ENCODE assay signal across 8 mouse cellular contexts in genomic region chrX:51681170-51681667, GRCm38 (mm10). TPM values are rescaled to one million over a fixed set of nuclear protein-coding genes. Genes with fewer than 3 reads are reported as not detected.
A peak's percentile ranks its signal among the peaks of the same experiment; 100 is the strongest.
DNase-seq lines count a peak whose midpoint lies in the region; ATAC-seq and TF ChIP-seq lines count a peak whose summit lies in the region.

No protein-coding gene starts in this region.

- ATAC-seq in neural tube, embryonic 11.5 days (ENCODE audit: insufficient read depth, low FRiP score, low TSS enrichment): peak; percentile 64
- ATAC-seq in heart, embryonic 11.5 days (replicated peaks; ENCODE audit: insufficient number of reproducible peaks, low FRiP score, low TSS enrichment): peak; percentile 22; the same call in 1 of the 2 replicates
- peak; percentile 85 for ATAC-seq in kidney, embryonic 15.5 days (replicated peaks; ENCODE audit: low FRiP score)
- ATAC-seq in liver, embryonic 14.5 days (ENCODE audit: insufficient read depth): no peak
- ATAC-seq in inflammation-experienced regulatory T-cells, adult 6 months: no peak

- H3K4me1 ChIP-seq in neural tube, embryonic 11.5 days (ENCODE audit: control insufficient read depth, insufficient read depth, low read length): no peaks in the 10 kb centered on the region
- H3K4me1 ChIP-seq in heart, embryonic 11.5 days (ENCODE audit: control insufficient read depth, insufficient read depth, low read length): no peaks in the 10 kb centered on the region
- no peaks in the 10 kb centered on the region for H3K4me1 ChIP-seq in kidney, embryonic 15.5 days
- peaks cover 0 to 5% of the 10 kb centered on the region in 2 experiments; a peak in 2 of 4 replicates for H3K4me1 ChIP-seq in liver, embryonic 14.5 days (replicated peaks; ENCODE audit: control insufficient read depth in 2 of 2, insufficient read depth in 2 of 2, low read length in 1 of 2)

- H3K4me3 ChIP-seq in neural tube, embryonic 11.5 days (ENCODE audit: low read depth, low read length): peak overlapping the region; percentile 42
- H3K4me3 ChIP-seq in heart, embryonic 11.5 days (ENCODE audit: low read depth, low read length): peak overlapping the region; percentile 54
- H3K4me3 ChIP-seq in kidney, embryonic 15.5 days (replicated peaks): peak overlapping the region; percentile 56
- H3K4me3 ChIP-seq in liver, embryonic 14.5 days (ENCODE audit: insufficient read depth in 1 of 2, low read depth in 2 of 2, low read length in 2 of 2): peak overlapping the region in 1 of 2 experiments; percentile 27; a peak in 2 of 4 replicates

- peak; percentile 61 for DNase-seq in neural tube, embryonic 11.5 days (ENCODE audit: low spot score)
- DNase-seq in neural tube, embryonic 10.5 days (ENCODE audit: extremely low spot score, low spot score): no peak
- DNase-seq in cerebellum, postnatal 25 days: peak; percentile 70 to 79
- no peak for DNase-seq in liver, embryonic 14.5 days (ENCODE audit: low read depth in 3 of 3, low spot score in 3 of 3)
- DNase-seq in right cerebral cortex, adult 18-20 months: peak; percentile 18

- WGBS in neural tube, embryonic 11.5 days: 20% methylated on average over 43 of the region's 43 CpGs
- WGBS in heart, embryonic 11.5 days (ENCODE audit: insufficient replicate concordance): 10% methylated on average over 41 of the region's 43 CpGs
- WGBS in kidney, embryonic 15.5 days: 22% methylated on average over 43 of the region's 43 CpGs
- WGBS in liver, embryonic 14.5 days (ENCODE audit: insufficient replicate concordance): 19% methylated on average over 40 of the region's 43 CpGs

- no peaks in the 10 kb centered on the region for H3K9me3 ChIP-seq in neural tube, embryonic 11.5 days (ENCODE audit: control insufficient read depth, low read length)
- no peaks in the 10 kb centered on the region for H3K9me3 ChIP-seq in heart, embryonic 11.5 days (replicated peaks; ENCODE audit: control insufficient read depth, low read length)
- H3K9me3 ChIP-seq in kidney, embryonic 15.5 days (replicated peaks): no peaks in the 10 kb centered on the region
- no peaks in the 10 kb centered on the region for H3K9me3 ChIP-seq in liver, embryonic 14.5 days (ENCODE audit: control insufficient read depth, low read length)

- H3K9ac ChIP-seq in neural tube, embryonic 11.5 days (ENCODE audit: low read length): peak overlapping the region; percentile 63
- H3K9ac ChIP-seq in heart, embryonic 11.5 days (ENCODE audit: low read depth, low read length): peak overlapping the region; percentile 68
- peak overlapping the region; percentile 43 for H3K9ac ChIP-seq in kidney, embryonic 15.5 days
- no peak overlapping the region for H3K9ac ChIP-seq in liver, embryonic 14.5 days (replicated peaks)

- peak overlapping the region; percentile 71 for H3K4me2 ChIP-seq in neural tube, embryonic 11.5 days (ENCODE audit: low read depth)
- H3K4me2 ChIP-seq in heart, embryonic 11.5 days: peak overlapping the region; percentile 76
- H3K4me2 ChIP-seq in kidney, embryonic 15.5 days: peak overlapping the region; percentile 82
- H3K4me2 ChIP-seq in liver, embryonic 14.5 days (ENCODE audit: low read depth): peak overlapping the region; percentile 41

- no peaks in the 10 kb centered on the region for H3K36me3 ChIP-seq in neural tube, embryonic 11.5 days (ENCODE audit: control insufficient read depth, insufficient read depth, low read length)
- H3K36me3 ChIP-seq in heart, embryonic 11.5 days (ENCODE audit: control insufficient read depth, insufficient read depth, low read length): no peaks in the 10 kb centered on the region
- H3K36me3 ChIP-seq in kidney, embryonic 15.5 days: no peaks in the 10 kb centered on the region
- H3K36me3 ChIP-seq in liver, embryonic 14.5 days (replicated peaks; ENCODE audit: control insufficient read depth, insufficient read depth, low read depth): no peaks in the 10 kb centered on the region

- TF ChIP-seq EP300 in liver, embryonic 14.5 days (IDR thresholded peaks at IDR 0.05; ENCODE audit: low read depth): no peak

- H3K27ac ChIP-seq in neural tube, embryonic 11.5 days (ENCODE audit: low read depth, low read length): no peak overlapping the region
- H3K27ac ChIP-seq in heart, embryonic 11.5 days (ENCODE audit: low read depth, low read length): no peak overlapping the region
- H3K27ac ChIP-seq in kidney, embryonic 15.5 days: peak overlapping the region; percentile 54; the same call in 1 of the 2 replicates
- no peak overlapping the region for H3K27ac ChIP-seq in liver, embryonic 14.5 days

- H3K27me3 ChIP-seq in neural tube, embryonic 11.5 days (ENCODE audit: control insufficient read depth, insufficient read depth, low read length): peaks cover 4% of the 10 kb centered on the region; the same call in 1 of the 2 replicates
- peaks cover 8% of the 10 kb centered on the region; the same call in 1 of the 2 replicates for H3K27me3 ChIP-seq in heart, embryonic 11.5 days (ENCODE audit: control insufficient read depth, insufficient read depth, low read length)
- peaks cover 73% of the 10 kb centered on the region for H3K27me3 ChIP-seq in kidney, embryonic 15.5 days
- H3K27me3 ChIP-seq in liver, embryonic 14.5 days (ENCODE audit: control insufficient read depth, insufficient read depth, low read length): peaks cover 34% of the 10 kb centered on the region

- no peak for TF ChIP-seq CTCF in liver, embryonic 14.5 days (IDR thresholded peaks at IDR 0.05; ENCODE audit: low read depth)

RNA-seq across cellular contexts. Expression of gene Hs6st2, which starts 0.4 kb away (rescaled TPM):
- 16.8 and 18.6 TPM in 2 replicates for polyA plus RNA-seq in neural tube, embryonic 11.5 days (2014; fragmentation: Nextera tagmentation; extraction: Ambion mirVana)
- polyA plus RNA-seq in heart, embryonic 11.5 days (2014; fragmentation: Nextera tagmentation; extraction: Ambion mirVana): 23.9 and 24.2 TPM in 2 replicates
- polyA plus RNA-seq in kidney, embryonic 15.5 days (2015; fragmentation: Nextera tagmentation; extraction: Ambion mirVana): 20.8 and 20.9 TPM in 2 replicates
- polyA plus RNA-seq in liver, embryonic 14.5 days (2012; rRNA removed): 0.26 and 0.39 TPM in 2 replicates
- polyA plus RNA-seq in liver, embryonic 14.5 days (2014; fragmentation: Nextera tagmentation; extraction: Ambion mirVana): 0.86 and 0.92 TPM in 2 replicates
- under 1 TPM in 1 of 3 experiments, not detected in 2; 0.12 TPM for polyA plus RNA-seq in inflammation-experienced regulatory T-cells, adult 6 months (2017; shearing (Covaris generic))

Comparison
In these comparisons a context has a peak if more than half of its experiments do, and no peak if none do; other contexts are left out.
1. DNase-seq: peak in neural tube, embryonic 11.5 days (single experiment), cerebellum, postnatal 25 days (2 of 2) and right cerebral cortex, adult 18-20 months (single experiment); none in neural tube, embryonic 10.5 days (single experiment) and liver, embryonic 14.5 days (0 of 3).
2. ATAC-seq: peak in neural tube, embryonic 11.5 days (single experiment), heart, embryonic 11.5 days (single experiment) and kidney, embryonic 15.5 days (single experiment); none in liver, embryonic 14.5 days (single experiment) and inflammation-experienced regulatory T-cells, adult 6 months (single experiment).
3. Peak in every context shown above with its lines, with median percentiles within 50 percentile points of each other: H3K4me2 ChIP-seq.